Mouse (Mus musculus): Measurements from ENCODE around the gene Cwc22.

DNA sequence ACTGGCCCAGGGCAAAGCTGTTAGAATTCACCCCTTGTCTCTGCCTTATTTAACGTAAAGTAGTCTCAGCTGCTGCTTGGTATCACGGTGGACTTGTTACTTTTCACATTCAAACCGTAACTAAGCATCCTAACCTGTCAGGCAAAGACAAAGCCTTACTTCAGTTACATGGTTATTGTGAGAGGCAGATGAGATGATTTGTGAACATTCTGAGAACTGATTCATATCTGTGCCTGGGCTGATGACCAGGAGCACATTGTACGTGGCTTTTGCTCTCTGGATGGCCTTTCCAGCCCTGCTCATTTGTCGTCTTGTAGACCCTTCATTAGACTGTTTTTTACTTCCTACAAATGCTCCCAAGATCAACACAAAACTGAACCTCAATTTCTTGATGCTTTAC lies 34.5 kb upstream of the Cwc22 start:
- TF ChIP-seq CTCF (IDR thresholded peaks at IDR 0.05; ENCODE audit: low read depth) (no peak), EP300 (IDR thresholded peaks at IDR 0.05; ENCODE audit: low read depth) (no peak)
